9 mouse cellular contexts compared by ENCODE assay signal in genomic region chrX:133689576-133690250, GRCm38 (mm10). TPM values are rescaled to one million over a fixed set of nuclear protein-coding genes. Genes with fewer than 3 reads are reported as not detected.
DNase-seq lines count a peak whose midpoint lies in the region; TF ChIP-seq lines count a peak whose summit lies in the region.
"Had no signal": no experiment of that assay in that cellular context is flagged by ENCODE, and none has a peak within 500 bp of the region (broad histone marks: within the 10 kb centered on the region; RNA-seq: fewer than 3 reads in every experiment).

No protein-coding gene starts in this region.

- TF ChIP-seq CTCF in left cerebral cortex, adult 2 months (IDR thresholded peaks at IDR 0.05): no peak
- no peak for TF ChIP-seq CTCF in olfactory bulb, adult 2 months (IDR thresholded peaks at IDR 0.05; ENCODE audit: insufficient read depth, low read depth, low read length)

- TF ChIP-seq POLR2A in olfactory bulb, adult 2 months (IDR thresholded peaks at IDR 0.05; ENCODE audit: insufficient read depth, low read depth, low read length): no peak

- WGBS in olfactory bulb, adult 2 months: 19% methylated on average over 35 of the region's 35 CpGs

- DNase-seq in left cerebral cortex, adult 2 months (ENCODE audit: extremely low spot score in 1 of 2, low spot score in 2 of 2): peak; percentile 24 to 27
- DNase-seq in left cerebral cortex, adult 18-20 months (ENCODE audit: low spot score in 2 of 2): no peak
- DNase-seq in embryo, embryonic 10.5 days (ENCODE audit: low spot score): peak; percentile 27
- DNase-seq in gastrocnemius, postnatal 36 days: peak; percentile 28 to 44
- peak; percentile 21 for DNase-seq in kidney, postnatal 10 days
- DNase-seq in natural killer cell, adult 2 months (ENCODE audit: low spot score in 2 of 2): no peak
- DNase-seq in ovary, postnatal 14 days (ENCODE audit: low spot score): no peak

- peak overlapping the region; percentile 40 for H3K27ac ChIP-seq in left cerebral cortex, adult 2 months
- no peak overlapping the region for H3K27ac ChIP-seq in olfactory bulb, adult 2 months (ENCODE audit: insufficient read depth, low read depth, low read length)
- H3K27ac ChIP-seq: liver, embryonic 14.5 days had no signal

- peaks cover 14% of the 10 kb centered on the region; the same call in 1 of the 2 replicates for H3K4me1 ChIP-seq in olfactory bulb, adult 2 months (ENCODE audit: control insufficient read depth, insufficient read depth, low read length)

- intact Hi-C loops in left cerebral cortex, adult 2 months (cut with DNase I): loop anchor here (5.0 kb wide), 1 partner anchor 1237 kb away; no protein-coding TSS in a partner anchor
- intact Hi-C loops in gastrocnemius, postnatal 36 days (cut with DNase I): no loop called here

- H3K4me3 ChIP-seq in left cerebral cortex, adult 2 months: peak overlapping the region; percentile 60
- peak overlapping the region; percentile 49 for H3K4me3 ChIP-seq in olfactory bulb, adult 2 months (ENCODE audit: insufficient read depth, low read depth, low read length)

RNA-seq across cellular contexts. Expression of gene Pcdh19, which starts 0.9 kb away (rescaled TPM):
- total RNA-seq in left cerebral cortex, adult 2 months (2021): 10 to 100 TPM; 38.8 to 39.7 TPM
- 10 to 100 TPM; 30.9 to 37.3 TPM for total RNA-seq in left cerebral cortex, adult 18-20 months (2021)
- total RNA-seq in gastrocnemius, postnatal 36 days (2021): 1 to 10 TPM; 2.8 to 3.5 TPM
- polyA plus RNA-seq in olfactory bulb, adult 2 months (2012; ENCODE audit: insufficient read depth, insufficient read length, low replicate concordance, missing spikeins): not detected in 2 replicates

Comparison
In these comparisons a context has a peak if more than half of its experiments do, and no peak if none do; other contexts are left out.
1. DNase-seq: peak in left cerebral cortex, adult 2 months (2 of 2), embryo, embryonic 10.5 days (single experiment), gastrocnemius, postnatal 36 days (2 of 2) and kidney, postnatal 10 days (single experiment); none in left cerebral cortex, adult 18-20 months (0 of 2), natural killer cell, adult 2 months (0 of 2) and ovary, postnatal 14 days (single experiment).
2. RNA of gene Pcdh19, which starts 0.9 kb away (total RNA-seq): 38.8 to 39.7 TPM in left cerebral cortex, adult 2 months and 30.9 to 37.3 TPM in left cerebral cortex, adult 18-20 months; 2.8 to 3.5 TPM in gastrocnemius, postnatal 36 days; every median in the first group is over 4 times any median in the second.